Mouse (Mus musculus): ENCODE results near the gene Rrp8. TPM values are rescaled to one million over a fixed set of nuclear protein-coding genes. Genes with fewer than 3 reads are reported as not detected.
A peak's percentile ranks its signal among the peaks of the same experiment; 100 is the strongest.

Gene Rrp8
- polyA plus RNA-seq, 1 experiment from 2014 or later = 11.5 TPM

- ATAC-seq (ENCODE audit: low read depth) = no peak
- no peaks in the 10 kb centered on the region for H3K9me3 ChIP-seq (replicated peaks; ENCODE audit: control insufficient read depth, low read length)
- H3K4me1 ChIP-seq (ENCODE audit: control insufficient read depth, low read depth, low read length) = no peaks in the 10 kb centered on the region
- no peak overlapping the region for H3K9ac ChIP-seq (ENCODE audit: low read depth, low read length)
- WGBS (ENCODE audit: insufficient replicate concordance) = 62% methylated on average over 6 of the region's 6 CpGs
- no peak overlapping the region for H3K4me2 ChIP-seq (ENCODE audit: low read depth, low read length)
- no peak overlapping the region for H3K4me3 ChIP-seq (ENCODE audit: low read depth, low read length)
- no peaks in the 10 kb centered on the region for H3K27me3 ChIP-seq (ENCODE audit: control insufficient read depth, insufficient read depth, low read depth, low read length)
- peaks cover 16% of the 10 kb centered on the region for H3K36me3 ChIP-seq (ENCODE audit: control insufficient read depth, insufficient read depth)
- no peak overlapping the region for H3K27ac ChIP-seq (ENCODE audit: low read length)
Measured at GRCm38 (mm10) chr7:105728701-105729428, 8.3 kb downstream of the Rrp8 start.

GRCm38 (mm10) chr7:105726980-105727325, 10.2 kb downstream of the Rrp8 start:
- H3K9me3 ChIP-seq (replicated peaks; ENCODE audit: control insufficient read depth, low read length) = no peaks in the 10 kb centered on the region
- no peak overlapping the region for H3K4me3 ChIP-seq (ENCODE audit: low read depth, low read length)
- ATAC-seq (ENCODE audit: low read depth) = no peak
- H3K4me1 ChIP-seq (ENCODE audit: control insufficient read depth, low read depth, low read length) = no peaks in the 10 kb centered on the region
- H3K27me3 ChIP-seq (ENCODE audit: control insufficient read depth, insufficient read depth, low read depth, low read length) = no peaks in the 10 kb centered on the region
- no peak overlapping the region for H3K4me2 ChIP-seq (ENCODE audit: low read depth, low read length)
- H3K27ac ChIP-seq (ENCODE audit: low read length) = no peak overlapping the region
- WGBS (ENCODE audit: insufficient replicate concordance) = 62% methylated on average over 4 of the region's 4 CpGs
- H3K36me3 ChIP-seq (ENCODE audit: control insufficient read depth, insufficient read depth) = peaks cover 4% of the 10 kb centered on the region
- H3K9ac ChIP-seq (ENCODE audit: low read depth, low read length) = no peak overlapping the region

GRCm38 (mm10) chr7:105726144-105726979, 10.8 kb downstream of the Rrp8 start:
- ATAC-seq (ENCODE audit: low read depth) = peak; percentile 71; the same call in 1 of the 2 replicates
- Histone ChIP-seq H3K4me2 (ENCODE audit: low read depth, low read length) (no peak overlapping the region), H3K27me3 (ENCODE audit: control insufficient read depth, insufficient read depth, low read depth, low read length) (no peaks in the 10 kb centered on the region), H3K4me3 (ENCODE audit: low read depth, low read length) (no peak overlapping the region), H3K27ac (ENCODE audit: low read length) (no peak overlapping the region), H3K36me3 (ENCODE audit: control insufficient read depth, insufficient read depth) (peaks cover 4% of the 10 kb centered on the region), H3K4me1 (ENCODE audit: control insufficient read depth, low read depth, low read length) (no peaks in the 10 kb centered on the region), H3K9me3 (replicated peaks; ENCODE audit: control insufficient read depth, low read length) (no peaks in the 10 kb centered on the region), H3K9ac (ENCODE audit: low read depth, low read length) (no peak overlapping the region)
- WGBS (ENCODE audit: insufficient replicate concordance) = 74% methylated on average over 4 of the region's 4 CpGs

GRCm38 (mm10) chr7:105721916-105722315, 15.3 kb downstream of the Rrp8 start:
- Histone ChIP-seq H3K27me3 (ENCODE audit: control insufficient read depth, insufficient read depth, low read depth, low read length) (no peaks in the 10 kb centered on the region), H3K4me1 (ENCODE audit: control insufficient read depth, low read depth, low read length) (no peaks in the 10 kb centered on the region), H3K36me3 (ENCODE audit: control insufficient read depth, insufficient read depth) (no peaks in the 10 kb centered on the region), H3K27ac (ENCODE audit: low read length) (no peak overlapping the region), H3K4me3 (ENCODE audit: low read depth, low read length) (no peak overlapping the region), H3K9me3 (replicated peaks; ENCODE audit: control insufficient read depth, low read length) (no peaks in the 10 kb centered on the region), H3K9ac (ENCODE audit: low read depth, low read length) (no peak overlapping the region), H3K4me2 (ENCODE audit: low read depth, low read length) (no peak overlapping the region)
- no peak for ATAC-seq (ENCODE audit: low read depth)
- 38% methylated on average over 2 of the region's 2 CpGs for WGBS (ENCODE audit: insufficient replicate concordance)

- ATAC-seq (ENCODE audit: low read depth) = no peak
- WGBS (ENCODE audit: insufficient replicate concordance) = 46% methylated on average over 3 of the region's 3 CpGs
Measured at GRCm38 (mm10) chr7:105715366-105715765, 21.8 kb downstream of the Rrp8 start.

GRCm38 (mm10) chr7:105708733-105709132, 28.5 kb downstream of the Rrp8 start:
- H3K4me3 ChIP-seq (ENCODE audit: low read depth, low read length) = no peak overlapping the region
- no peaks in the 10 kb centered on the region for H3K36me3 ChIP-seq (ENCODE audit: control insufficient read depth, insufficient read depth)
- H3K9ac ChIP-seq (ENCODE audit: low read depth, low read length) = no peak overlapping the region
- WGBS (ENCODE audit: insufficient replicate concordance) = 50% methylated on average over 5 of the region's 5 CpGs
- no peaks in the 10 kb centered on the region for H3K27me3 ChIP-seq (ENCODE audit: control insufficient read depth, insufficient read depth, low read depth, low read length)
- no peak overlapping the region for H3K27ac ChIP-seq (ENCODE audit: low read length)
- ATAC-seq (ENCODE audit: low read depth) = peak; percentile 83
- peaks cover 2% of the 10 kb centered on the region for H3K4me1 ChIP-seq (ENCODE audit: control insufficient read depth, low read depth, low read length)
- H3K4me2 ChIP-seq (ENCODE audit: low read depth, low read length) = no peak overlapping the region
- H3K9me3 ChIP-seq (replicated peaks; ENCODE audit: control insufficient read depth, low read length) = no peaks in the 10 kb centered on the region

More at GRCm38 (mm10) chr7:105715366-105715765, 21.8 kb downstream of the Rrp8 start:
- Histone ChIP-seq H3K27ac (ENCODE audit: low read length) (no peak overlapping the region), H3K36me3 (ENCODE audit: control insufficient read depth, insufficient read depth) (no peaks in the 10 kb centered on the region), H3K4me3 (ENCODE audit: low read depth, low read length) (no peak overlapping the region), H3K4me1 (ENCODE audit: control insufficient read depth, low read depth, low read length) (no peaks in the 10 kb centered on the region), H3K27me3 (ENCODE audit: control insufficient read depth, insufficient read depth, low read depth, low read length) (no peaks in the 10 kb centered on the region), H3K4me2 (ENCODE audit: low read depth, low read length) (no peak overlapping the region), H3K9me3 (replicated peaks; ENCODE audit: control insufficient read depth, low read length) (no peaks in the 10 kb centered on the region), H3K9ac (ENCODE audit: low read depth, low read length) (no peak overlapping the region)

GRCm38 (mm10) chr7:105703816-105704215, 33.4 kb downstream of the Rrp8 start:
- Histone ChIP-seq H3K4me2 (ENCODE audit: low read depth, low read length) (no peak overlapping the region), H3K36me3 (ENCODE audit: control insufficient read depth, insufficient read depth) (no peaks in the 10 kb centered on the region), H3K4me1 (ENCODE audit: control insufficient read depth, low read depth, low read length) (no peaks in the 10 kb centered on the region), H3K9me3 (replicated peaks; ENCODE audit: control insufficient read depth, low read length) (no peaks in the 10 kb centered on the region), H3K4me3 (ENCODE audit: low read depth, low read length) (no peak overlapping the region), H3K9ac (ENCODE audit: low read depth, low read length) (no peak overlapping the region), H3K27ac (ENCODE audit: low read length) (no peak overlapping the region), H3K27me3 (ENCODE audit: control insufficient read depth, insufficient read depth, low read depth, low read length) (no peaks in the 10 kb centered on the region)
- 53% methylated on average over 4 of the region's 4 CpGs for WGBS (ENCODE audit: insufficient replicate concordance)
- ATAC-seq (ENCODE audit: low read depth) = no peak

- no peak overlapping the region for H3K4me2 ChIP-seq (ENCODE audit: low read depth, low read length)
- 72% methylated on average over 16 of the region's 16 CpGs for WGBS (ENCODE audit: insufficient replicate concordance)
Measured at GRCm38 (mm10) chr7:105703184-105703583, 34.0 kb downstream of the Rrp8 start.

GRCm38 (mm10) chr7:105690875-105691274, 46.3 kb downstream of the Rrp8 start:
- Histone ChIP-seq H3K27ac (ENCODE audit: low read length) (no peak overlapping the region), H3K4me2 (ENCODE audit: low read depth, low read length) (no peak overlapping the region), H3K36me3 (ENCODE audit: control insufficient read depth, insufficient read depth) (no peaks in the 10 kb centered on the region), H3K9ac (ENCODE audit: low read depth, low read length) (no peak overlapping the region), H3K9me3 (replicated peaks; ENCODE audit: control insufficient read depth, low read length) (no peaks in the 10 kb centered on the region), H3K4me1 (ENCODE audit: control insufficient read depth, low read depth, low read length) (no peaks in the 10 kb centered on the region), H3K27me3 (ENCODE audit: control insufficient read depth, insufficient read depth, low read depth, low read length) (no peaks in the 10 kb centered on the region), H3K4me3 (ENCODE audit: low read depth, low read length) (no peak overlapping the region)
- no peak for ATAC-seq (ENCODE audit: low read depth)
- WGBS (ENCODE audit: insufficient replicate concordance) = 6% methylated on average over 1 of the region's 1 CpGs

More at GRCm38 (mm10) chr7:105703184-105703583, 34.0 kb downstream of the Rrp8 start:
- H3K9ac ChIP-seq (ENCODE audit: low read depth, low read length) = no peak overlapping the region
- no peak overlapping the region for H3K27ac ChIP-seq (ENCODE audit: low read length)
- no peak overlapping the region for H3K4me3 ChIP-seq (ENCODE audit: low read depth, low read length)
- no peak for ATAC-seq (ENCODE audit: low read depth)
- no peaks in the 10 kb centered on the region for H3K27me3 ChIP-seq (ENCODE audit: control insufficient read depth, insufficient read depth, low read depth, low read length)
- no peaks in the 10 kb centered on the region for H3K36me3 ChIP-seq (ENCODE audit: control insufficient read depth, insufficient read depth)
- H3K9me3 ChIP-seq (replicated peaks; ENCODE audit: control insufficient read depth, low read length) = no peaks in the 10 kb centered on the region
- no peaks in the 10 kb centered on the region for H3K4me1 ChIP-seq (ENCODE audit: control insufficient read depth, low read depth, low read length)
